Comparison of ENCODE assay signal across 8 mouse cellular contexts in genomic region chr19:46623790-46624772, GRCm38 (mm10). TPM values are rescaled to one million over a fixed set of nuclear protein-coding genes. Genes with fewer than 3 reads are reported as not detected.
DNase-seq lines count a peak whose midpoint lies in the region; ATAC-seq lines count a peak whose summit lies in the region.

No protein-coding gene starts in this region.

- no peak overlapping the region for H3K27ac ChIP-seq in forebrain, embryonic 15.5 days (replicated peaks)
- H3K27ac ChIP-seq in hindbrain, embryonic 13.5 days: peak overlapping the region; percentile 70
- H3K27ac ChIP-seq in liver, embryonic 16.5 days (ENCODE audit: low read length): peak overlapping the region; percentile 83
- peak overlapping the region; percentile 64; the same call in 1 of the 2 replicates for H3K27ac ChIP-seq in neural tube, embryonic 15.5 days (replicated peaks)

- DNase-seq in embryo, embryonic 10 days (ENCODE audit: low spot score): peak; percentile 78
- no peak for DNase-seq in left cerebral cortex, postnatal 25 days (ENCODE audit: low spot score in 2 of 2)
- no peak for DNase-seq in left cerebral cortex, adult 9 months (ENCODE audit: low spot score in 2 of 2)

- H3K9ac ChIP-seq in forebrain, embryonic 15.5 days (replicated peaks): peak overlapping the region; percentile 13; the same call in 1 of the 2 replicates
- peak overlapping the region; percentile 53 for H3K9ac ChIP-seq in hindbrain, embryonic 13.5 days
- H3K9ac ChIP-seq in liver, embryonic 16.5 days (ENCODE audit: low read depth, low read length): peak overlapping the region; percentile 10
- peak overlapping the region; percentile 23 for H3K9ac ChIP-seq in neural tube, embryonic 15.5 days (replicated peaks)

- H3K9me3 ChIP-seq in forebrain, embryonic 15.5 days: no peaks in the 10 kb centered on the region
- no peaks in the 10 kb centered on the region for H3K9me3 ChIP-seq in hindbrain, embryonic 13.5 days
- H3K9me3 ChIP-seq in liver, embryonic 16.5 days (replicated peaks; ENCODE audit: control insufficient read depth, low read length): no peaks in the 10 kb centered on the region
- H3K9me3 ChIP-seq in neural tube, embryonic 15.5 days (replicated peaks): no peaks in the 10 kb centered on the region

- H3K4me2 ChIP-seq in forebrain, embryonic 15.5 days (replicated peaks): 0 out of 2 replicates have a peak overlapping the region, but pooled peaks have one; percentile 21
- H3K4me2 ChIP-seq in hindbrain, embryonic 13.5 days: peak overlapping the region; percentile 46
- H3K4me2 ChIP-seq in liver, embryonic 16.5 days (ENCODE audit: low read depth, low read length): peak overlapping the region; percentile 35
- H3K4me2 ChIP-seq in neural tube, embryonic 15.5 days: peak overlapping the region; percentile 48

- H3K4me1 ChIP-seq in forebrain, embryonic 15.5 days: peaks cover 35% of the 10 kb centered on the region
- H3K4me1 ChIP-seq in hindbrain, embryonic 13.5 days (replicated peaks): peaks cover 65% of the 10 kb centered on the region
- peaks cover 32% of the 10 kb centered on the region for H3K4me1 ChIP-seq in liver, embryonic 16.5 days (ENCODE audit: control insufficient read depth, low read depth, low read length)
- peaks cover 58% of the 10 kb centered on the region for H3K4me1 ChIP-seq in neural tube, embryonic 15.5 days

- intact Hi-C loops in left cerebral cortex, postnatal 25 days (cut with DNase I): no loop called here

- 23% methylated on average over 19 of the region's 19 CpGs for WGBS in forebrain, embryonic 15.5 days
- WGBS in hindbrain, embryonic 13.5 days: 17% methylated on average over 19 of the region's 19 CpGs
- 63% methylated on average over 19 of the region's 19 CpGs for WGBS in liver, embryonic 16.5 days (ENCODE audit: insufficient replicate concordance)
- WGBS in neural tube, embryonic 15.5 days: 23% methylated on average over 19 of the region's 19 CpGs

- H3K27me3 ChIP-seq in forebrain, embryonic 15.5 days: no peaks in the 10 kb centered on the region
- H3K27me3 ChIP-seq in hindbrain, embryonic 13.5 days: no peaks in the 10 kb centered on the region
- no peaks in the 10 kb centered on the region for H3K27me3 ChIP-seq in liver, embryonic 16.5 days (ENCODE audit: control insufficient read depth, insufficient read depth, low read depth, low read length)
- H3K27me3 ChIP-seq in neural tube, embryonic 15.5 days (replicated peaks): no peaks in the 10 kb centered on the region

- ATAC-seq in forebrain, embryonic 15.5 days (replicated peaks): 0 out of 2 replicates have a peak, but pooled peaks have one; percentile 30
- peak; percentile 57 for ATAC-seq in hindbrain, embryonic 13.5 days (ENCODE audit: low FRiP score)
- peak; percentile 57 for ATAC-seq in liver, embryonic 16.5 days (ENCODE audit: low read depth)
- peak; percentile 18; the same call in 1 of the 2 replicates for ATAC-seq in neural tube, embryonic 15.5 days (ENCODE audit: low FRiP score)
- no peak for ATAC-seq in inflammation-experienced regulatory T-cells, adult 6 months

- H3K4me3 ChIP-seq in forebrain, embryonic 15.5 days: no peak overlapping the region
- H3K4me3 ChIP-seq in hindbrain, embryonic 13.5 days: peak overlapping the region; percentile 11; the same call in 1 of the 2 replicates
- peak overlapping the region; percentile 45 for H3K4me3 ChIP-seq in liver, embryonic 16.5 days (ENCODE audit: low read depth, low read length)
- peak overlapping the region; percentile 20 for H3K4me3 ChIP-seq in neural tube, embryonic 15.5 days (replicated peaks)

- peaks cover 5% of the 10 kb centered on the region; the same call in 1 of the 2 replicates for H3K36me3 ChIP-seq in forebrain, embryonic 15.5 days
- H3K36me3 ChIP-seq in hindbrain, embryonic 13.5 days: peaks cover 11% of the 10 kb centered on the region
- H3K36me3 ChIP-seq in liver, embryonic 16.5 days (ENCODE audit: control insufficient read depth, insufficient read depth): no peaks in the 10 kb centered on the region
- H3K36me3 ChIP-seq in neural tube, embryonic 15.5 days: 0 out of 2 replicates have a peak, but pooled peaks cover 6% of the 10 kb centered on the region

RNA-seq across cellular contexts. Expression of gene Wbp1l, which starts 25.2 kb away (rescaled TPM):
- polyA plus RNA-seq in forebrain, embryonic 15.5 days (2015; fragmentation: Nextera tagmentation; extraction: Ambion mirVana): 39.7 and 41.7 TPM in 2 replicates
- polyA plus RNA-seq in hindbrain, embryonic 13.5 days (2015; fragmentation: Nextera tagmentation; extraction: Ambion mirVana): 42.2 and 44.5 TPM in 2 replicates
- polyA plus RNA-seq in liver, embryonic 16.5 days (2015; fragmentation: Nextera tagmentation; extraction: Ambion mirVana): 24.8 and 31.5 TPM in 2 replicates
- 34.1 and 34.5 TPM in 2 replicates for polyA plus RNA-seq in neural tube, embryonic 15.5 days (2015; fragmentation: Nextera tagmentation; extraction: Ambion mirVana)
- 10 to 100 TPM; 16.4 to 19.4 (median 16.5) TPM for polyA plus RNA-seq in inflammation-experienced regulatory T-cells, adult 6 months (2017; shearing (Covaris generic))
- total RNA-seq in left cerebral cortex, postnatal 25 days (2021): 10 to 100 TPM; 34.2 to 40.8 TPM

RNA-seq across cellular contexts. Expression of gene Cyp17a1, which starts 48.9 kb away (rescaled TPM):
- polyA plus RNA-seq in forebrain, embryonic 15.5 days (2015; fragmentation: Nextera tagmentation; extraction: Ambion mirVana): not detected in 2 replicates
- polyA plus RNA-seq in hindbrain, embryonic 13.5 days (2015; fragmentation: Nextera tagmentation; extraction: Ambion mirVana): not detected in 2 replicates
- 1.9 and 2.4 TPM in 2 replicates for polyA plus RNA-seq in liver, embryonic 16.5 days (2015; fragmentation: Nextera tagmentation; extraction: Ambion mirVana)
- polyA plus RNA-seq in neural tube, embryonic 15.5 days (2015; fragmentation: Nextera tagmentation; extraction: Ambion mirVana): 0.23 TPM in 1 of 2 replicates, not detected in the other
- polyA plus RNA-seq in inflammation-experienced regulatory T-cells, adult 6 months (2017; shearing (Covaris generic)): under 1 TPM in 1 of 3 experiments, not detected in 2; 0.52 TPM
- not detected for total RNA-seq in left cerebral cortex, postnatal 25 days (2021)

RNA-seq across cellular contexts. Expression of gene Sfxn2, which starts 50.9 kb away (rescaled TPM):
- polyA plus RNA-seq in forebrain, embryonic 15.5 days (2015; fragmentation: Nextera tagmentation; extraction: Ambion mirVana): 12.6 and 13.7 TPM in 2 replicates
- polyA plus RNA-seq in hindbrain, embryonic 13.5 days (2015; fragmentation: Nextera tagmentation; extraction: Ambion mirVana): 10.3 and 12.6 TPM in 2 replicates
- 33.4 and 37.6 TPM in 2 replicates for polyA plus RNA-seq in liver, embryonic 16.5 days (2015; fragmentation: Nextera tagmentation; extraction: Ambion mirVana)
- 11.0 and 11.7 TPM in 2 replicates for polyA plus RNA-seq in neural tube, embryonic 15.5 days (2015; fragmentation: Nextera tagmentation; extraction: Ambion mirVana)
- polyA plus RNA-seq in inflammation-experienced regulatory T-cells, adult 6 months (2017; shearing (Covaris generic)): 1 to 10 TPM; 3.8 to 9.2 (median 8.7) TPM
- total RNA-seq in left cerebral cortex, postnatal 25 days (2021): 1 to 10 TPM; 3.7 to 4.8 TPM

RNA-seq across cellular contexts. Expression of gene Arl3, which starts 51.1 kb away (rescaled TPM):
- polyA plus RNA-seq in forebrain, embryonic 15.5 days (2015; fragmentation: Nextera tagmentation; extraction: Ambion mirVana): 238 and 241 TPM in 2 replicates
- polyA plus RNA-seq in hindbrain, embryonic 13.5 days (2015; fragmentation: Nextera tagmentation; extraction: Ambion mirVana): 212 and 220 TPM in 2 replicates
- 23.6 and 27.1 TPM in 2 replicates for polyA plus RNA-seq in liver, embryonic 16.5 days (2015; fragmentation: Nextera tagmentation; extraction: Ambion mirVana)
- 190 and 208 TPM in 2 replicates for polyA plus RNA-seq in neural tube, embryonic 15.5 days (2015; fragmentation: Nextera tagmentation; extraction: Ambion mirVana)
- 10 to 100 TPM; 25.9 to 27.1 (median 26.8) TPM for polyA plus RNA-seq in inflammation-experienced regulatory T-cells, adult 6 months (2017; shearing (Covaris generic))
- total RNA-seq in left cerebral cortex, postnatal 25 days (2021): 100 to 1,000 TPM; 113 to 120 TPM
